Mouse (Mus musculus) lung, postnatal 0 days (tissue): ENCODE data around the gene Dusp18.

Source experiments
- CTCF ChIP-seq: IDR thresholded peaks from 2 replicates; pipeline ENCODE4 v1.5.1; 2016; ENCODE audit warnings: antibody characterized with exemption, mild to moderate bottlenecking
- EP300 ChIP-seq: IDR thresholded peaks from 2 replicates; pipeline ENCODE4 v1.6.1; 2016; ENCODE audit warnings: antibody characterized with exemption, mild to moderate bottlenecking, control low read depth

DNA sequence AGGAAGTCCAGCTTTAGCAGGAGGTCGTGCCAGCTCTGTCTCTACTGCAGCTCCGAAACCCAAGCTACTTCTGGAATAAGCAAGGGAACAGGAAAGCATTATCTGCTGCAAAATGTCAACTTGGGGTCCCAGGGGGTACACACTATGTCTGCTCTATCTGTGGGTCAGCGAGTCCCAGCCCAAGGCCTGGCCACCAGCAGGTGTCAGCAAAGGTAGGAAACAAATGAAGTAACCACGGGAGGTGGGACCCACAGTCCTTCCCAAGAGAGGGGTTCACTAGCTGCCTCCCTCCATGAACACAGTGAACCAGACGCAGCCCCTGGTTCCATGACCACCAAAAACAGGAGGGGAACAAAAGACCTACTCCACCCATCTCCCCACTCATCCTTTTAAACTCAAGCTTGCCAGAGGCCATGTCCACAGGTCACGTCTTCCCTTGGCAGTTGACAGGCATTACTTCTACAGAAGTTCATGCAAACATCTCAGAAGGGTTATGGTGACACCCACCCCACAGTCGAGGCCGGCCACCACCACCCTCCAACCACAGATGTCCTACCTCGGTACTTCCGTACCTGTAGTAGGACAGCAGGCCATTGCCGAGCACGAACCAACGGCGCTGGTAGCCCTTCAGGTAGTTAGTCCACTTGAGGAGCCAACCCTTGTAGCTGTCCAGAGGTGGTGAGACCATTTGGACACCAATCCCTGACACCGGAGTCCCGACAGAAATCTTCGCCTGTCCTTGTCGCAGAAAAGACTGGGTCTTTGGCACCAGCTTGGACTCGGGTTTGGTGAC, 32.2 kb upstream of the Dusp18 start:
- TF ChIP-seq EP300: no peak
- peak; percentile 20; the same call in 1 of the 2 replicates for TF ChIP-seq CTCF
